Mouse (Mus musculus): ENCODE results near the gene Nutm1.
A peak's percentile ranks its signal among the peaks of the same experiment; 100 is the strongest.

Nutm1 gene

DNA sequence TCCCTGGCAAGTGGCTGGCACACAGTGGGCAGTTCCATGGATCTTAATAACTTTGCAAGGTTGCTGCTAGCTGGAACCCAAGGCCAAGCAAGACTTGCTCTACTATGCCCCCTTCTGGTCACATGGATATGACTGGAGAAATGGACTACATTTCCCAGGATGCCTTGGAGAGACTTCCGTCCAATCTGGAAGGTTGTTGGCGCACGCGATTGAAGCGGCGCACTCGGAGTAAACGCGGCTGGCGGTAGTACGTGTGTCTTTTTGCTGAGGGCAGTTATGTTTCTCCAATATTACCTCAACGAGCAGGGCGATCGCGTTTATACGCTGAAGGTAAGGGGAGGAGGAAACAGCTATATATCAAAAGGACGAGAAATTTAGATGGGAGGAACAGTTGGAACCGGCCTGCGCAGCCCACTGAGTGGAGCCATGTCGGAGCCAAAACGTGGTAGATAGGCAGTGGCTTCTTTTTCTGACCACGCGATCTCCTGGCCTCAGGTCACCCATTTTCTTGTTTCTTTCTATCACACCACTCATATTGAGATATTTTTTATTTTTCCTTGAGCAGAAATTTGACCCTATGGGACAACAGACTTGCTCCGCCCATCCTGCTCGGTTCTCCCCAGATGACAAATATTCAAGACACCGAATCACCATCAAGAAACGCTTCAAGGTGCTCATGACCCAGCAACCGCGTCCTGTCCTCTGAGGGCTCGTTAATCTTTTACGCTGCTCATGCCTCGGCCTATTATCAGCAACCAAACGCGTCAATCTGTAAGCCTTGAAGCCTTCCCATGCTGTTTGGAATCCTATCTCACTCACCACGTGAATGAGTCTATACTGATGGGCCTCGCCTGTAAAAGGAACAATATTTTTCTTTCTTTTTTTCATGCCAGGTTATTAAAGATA, 2.9 kb upstream of the Nutm1 start, which contains the start of gene Nop10:
Gene Nop10 (plus strand): TSS at position 179 of the 906 bp plus-strand sequence.
- DNase-seq (ENCODE audit: extremely low read depth, low read depth) = peak; percentile 90

DNA sequence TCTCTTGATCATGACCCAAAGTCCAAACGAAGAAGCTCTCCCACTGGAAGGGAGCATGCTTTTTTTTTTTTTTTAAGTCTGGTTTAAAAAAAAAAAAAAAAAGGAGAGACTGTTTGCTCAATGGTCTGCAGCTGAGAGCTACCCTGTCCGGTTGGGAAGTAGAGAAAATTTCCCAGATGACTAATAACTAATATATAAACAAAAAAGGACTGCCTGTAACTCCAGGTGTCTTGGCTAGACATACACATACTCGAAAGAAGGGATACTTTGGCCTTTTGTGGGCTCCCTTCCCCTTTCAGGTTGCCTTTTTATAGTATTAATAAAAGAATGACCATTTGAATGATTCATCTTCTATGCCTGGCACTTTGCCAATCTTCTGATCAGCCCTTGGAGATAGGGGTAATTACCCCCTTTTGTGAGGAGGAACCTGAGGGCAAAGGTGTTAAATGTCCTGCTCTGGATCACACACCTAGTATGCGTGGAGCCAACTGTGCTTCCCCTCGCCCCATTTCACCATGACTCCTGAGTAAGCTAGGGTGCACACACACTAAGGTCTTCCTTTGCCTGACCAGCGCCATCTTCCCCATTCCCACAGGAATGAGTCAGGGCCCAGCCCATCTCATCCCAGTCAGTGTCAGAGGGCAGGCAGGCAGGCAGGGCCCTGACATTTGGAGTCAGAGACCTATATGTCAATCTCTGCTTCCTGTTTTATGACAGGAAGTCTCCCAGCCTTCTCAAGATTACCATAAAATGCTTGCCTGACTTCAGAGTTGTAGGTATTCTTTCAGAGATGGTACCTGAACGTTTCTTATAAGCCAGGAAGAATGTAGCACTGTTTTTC, 4.2 kb downstream of the Nutm1 start:
- DNase-seq (ENCODE audit: extremely low read depth, low read depth) = no peak

DNA sequence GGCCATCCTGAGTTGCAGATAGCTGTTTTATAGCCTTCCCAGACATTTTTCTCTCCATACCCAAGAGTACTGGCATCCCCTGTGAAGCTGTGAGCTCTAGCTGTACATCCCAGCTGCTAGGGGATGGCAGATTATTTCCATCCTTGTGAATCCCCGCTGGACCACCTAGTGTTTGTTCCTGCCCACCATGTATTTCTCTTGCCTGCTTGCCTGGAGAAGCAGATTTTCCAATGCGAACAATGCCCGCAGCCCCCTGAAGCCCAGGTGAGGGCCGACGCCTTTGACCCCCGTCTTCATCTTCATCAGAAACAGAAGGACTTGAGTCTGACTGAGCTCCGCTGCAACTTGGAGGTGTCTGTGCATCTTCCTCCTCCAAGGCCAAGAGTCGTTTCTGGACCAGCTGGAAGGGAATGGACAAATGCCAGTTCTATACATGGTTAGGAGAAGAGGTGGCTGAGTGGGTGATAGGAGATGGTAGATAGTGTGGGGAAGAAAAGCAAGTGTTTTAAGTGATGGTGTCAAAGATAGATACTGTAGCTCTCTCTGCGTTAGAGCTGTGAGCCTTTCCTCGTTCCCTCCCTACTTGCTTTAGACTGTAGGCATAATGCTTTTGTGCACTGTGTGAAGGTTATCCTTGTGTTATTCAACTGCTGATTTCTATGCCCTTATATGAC, 9.2 kb downstream of the Nutm1 start:
- DNase-seq (ENCODE audit: extremely low read depth, low read depth) = no peak

DNA sequence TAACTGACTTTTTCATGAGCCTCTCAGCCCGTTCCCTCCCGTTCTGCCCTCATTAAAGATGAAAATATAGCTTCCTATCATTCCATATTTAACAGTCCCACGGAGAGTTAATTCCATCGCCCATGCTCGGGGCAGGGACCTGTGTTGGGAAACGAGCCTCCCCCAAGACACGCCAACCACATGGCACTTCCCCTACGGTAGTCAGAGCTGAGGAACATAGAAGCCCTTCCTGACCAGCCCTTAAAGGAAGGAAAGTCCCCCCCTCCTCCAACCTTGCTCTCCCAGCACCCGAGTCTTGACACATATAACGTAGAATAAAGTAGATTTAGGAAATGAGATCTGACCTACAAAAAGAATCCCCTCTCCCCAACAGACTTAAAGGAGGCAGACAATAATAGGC, 11.8 kb downstream of the Nutm1 start:
- no peak for DNase-seq (ENCODE audit: extremely low read depth, low read depth)

DNA sequence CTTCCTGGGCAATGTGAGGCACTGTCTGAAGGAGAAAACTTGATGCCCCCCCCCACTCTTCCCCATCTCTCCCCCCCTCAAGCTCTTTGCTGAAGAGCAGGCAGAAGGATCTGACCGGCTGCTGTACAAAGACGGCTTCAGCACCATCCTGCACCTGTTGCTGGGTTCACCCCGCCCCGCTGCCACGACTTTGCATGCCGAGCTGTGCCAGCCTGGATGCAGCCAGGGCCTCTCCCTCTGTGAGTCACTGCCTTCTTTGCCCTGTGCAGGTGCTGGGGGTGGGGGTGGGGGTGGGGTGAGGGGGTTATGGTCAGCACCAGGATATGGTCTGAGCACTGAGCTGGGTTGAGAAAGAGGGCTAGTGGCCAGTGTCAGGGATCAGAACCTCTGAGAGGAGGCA, 12.9 kb downstream of the Nutm1 start:
- no peak for DNase-seq (ENCODE audit: extremely low read depth, low read depth)

DNA sequence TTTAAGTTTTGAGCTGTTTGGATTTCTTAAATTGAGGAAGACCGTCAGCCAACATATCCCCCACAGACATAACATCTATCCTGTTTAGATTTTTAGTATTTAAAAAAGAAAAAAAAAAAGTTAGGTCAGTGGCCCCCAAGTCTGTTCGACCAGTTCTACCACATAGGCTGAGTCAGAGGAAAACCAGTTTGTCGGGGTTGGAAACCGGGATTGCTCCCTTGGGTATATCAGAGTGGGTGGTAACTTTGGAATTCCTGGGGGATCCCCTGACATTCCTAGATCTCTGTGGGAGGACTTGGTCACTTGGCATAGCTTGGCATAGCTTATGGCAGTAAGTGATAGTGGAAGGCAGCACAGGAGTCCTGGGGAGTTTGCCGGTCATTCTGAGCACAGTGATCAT, 13.8 kb downstream of the Nutm1 start:
- no peak for DNase-seq (ENCODE audit: extremely low read depth, low read depth)

DNA sequence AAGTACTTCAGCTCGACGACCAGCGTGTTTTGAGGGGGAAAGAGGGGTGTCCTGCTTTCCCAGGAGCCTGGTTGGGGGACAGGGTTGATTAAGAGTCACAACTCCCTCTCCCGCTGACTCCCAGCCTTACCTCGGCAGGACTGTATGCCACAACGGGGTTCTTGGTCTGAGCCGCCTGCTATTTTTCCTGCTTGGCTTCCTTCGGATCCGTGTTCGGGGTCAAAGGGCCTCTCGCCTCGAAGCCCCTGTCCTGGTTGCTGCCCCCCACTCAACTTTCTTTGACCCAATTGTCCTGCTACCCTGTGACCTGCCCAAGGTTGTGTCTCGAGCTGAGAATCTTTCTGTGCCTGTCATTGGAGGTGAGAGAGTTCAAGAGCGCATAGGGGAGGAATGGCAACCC, 17.3 kb downstream of the Nutm1 start:
- DNase-seq (ENCODE audit: extremely low read depth, low read depth) = no peak

DNA sequence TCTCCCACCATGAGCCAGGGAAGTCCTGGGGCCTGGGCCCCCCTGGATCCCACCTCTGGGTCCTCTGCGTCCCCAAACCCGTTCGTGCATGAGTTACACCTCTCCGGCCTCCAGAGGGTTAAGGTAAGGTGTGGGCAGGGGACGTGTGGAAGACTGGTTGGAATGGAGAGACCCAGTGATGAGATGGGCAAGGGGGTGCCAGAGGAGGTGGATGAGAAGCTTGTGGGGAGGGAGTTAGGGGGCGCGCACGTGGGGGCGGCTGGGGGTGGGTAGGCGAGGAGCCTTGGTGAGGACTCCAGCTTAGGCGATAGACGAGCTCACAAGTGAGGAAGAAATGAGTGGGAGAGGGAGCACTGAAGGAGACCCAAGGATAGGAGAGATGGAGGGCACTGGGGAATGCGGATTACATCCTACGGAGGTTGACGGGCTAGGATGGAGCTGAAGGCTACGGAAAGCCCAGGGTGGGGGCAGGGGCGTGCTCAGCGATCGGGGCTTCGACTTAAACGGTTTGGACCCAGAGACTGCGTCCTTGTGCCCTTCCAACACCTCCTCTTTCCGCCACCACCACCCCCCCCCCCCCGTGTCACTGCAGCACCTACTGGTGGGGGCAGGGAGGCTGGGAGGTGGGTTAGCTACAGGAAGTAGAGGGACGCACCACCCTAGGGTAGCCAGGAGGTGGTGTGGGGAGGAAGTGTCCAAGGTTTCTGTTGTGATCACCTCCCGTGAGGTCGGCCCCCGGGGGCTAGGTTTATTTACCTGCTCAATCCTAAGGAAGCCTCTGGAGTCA, 19.0 kb downstream of the Nutm1 start:
- no peak for DNase-seq (ENCODE audit: extremely low read depth, low read depth)

DNA sequence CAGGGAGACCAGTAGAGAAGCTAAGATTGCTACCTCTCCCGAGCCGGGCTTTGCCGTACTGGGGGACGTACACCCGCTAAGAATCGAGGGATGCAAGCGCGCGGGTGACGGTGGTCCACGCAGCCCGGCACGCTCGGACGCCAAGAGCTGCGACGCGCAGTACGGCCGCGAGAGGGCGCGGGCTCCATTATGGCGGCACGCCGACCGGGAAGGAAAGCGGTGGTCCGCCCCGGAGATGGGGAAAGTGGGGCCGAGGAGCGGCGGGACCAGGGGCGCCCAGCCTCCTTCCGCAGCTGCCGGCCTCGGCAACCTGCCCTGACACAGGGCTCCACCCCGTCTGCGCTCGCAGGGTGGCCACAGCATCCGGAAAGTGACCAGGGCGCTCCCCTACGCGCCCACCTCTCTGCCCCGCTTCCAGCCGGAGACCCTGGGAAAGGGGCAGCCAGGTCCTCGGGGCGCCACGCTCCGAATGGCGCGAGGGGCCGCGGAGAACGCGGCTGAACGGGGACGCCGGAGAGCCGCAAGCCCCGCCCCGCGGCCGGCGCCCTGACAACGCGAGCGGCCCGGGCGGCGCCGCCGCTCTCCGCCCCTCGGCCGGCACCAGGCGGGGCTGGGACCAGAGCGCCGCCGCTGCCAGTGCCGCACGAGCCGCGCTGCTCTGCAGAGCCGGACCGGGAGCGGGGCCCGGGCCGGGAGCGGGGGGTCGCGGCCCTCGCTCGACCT, 19.7 kb downstream of the Nutm1 start, which contains the start of gene Lpcat4:
Gene Lpcat4 (plus strand): TSS at position 257 of the 723 bp plus-strand sequence.
- DNase-seq (ENCODE audit: extremely low read depth, low read depth) = peak; percentile 46

DNA sequence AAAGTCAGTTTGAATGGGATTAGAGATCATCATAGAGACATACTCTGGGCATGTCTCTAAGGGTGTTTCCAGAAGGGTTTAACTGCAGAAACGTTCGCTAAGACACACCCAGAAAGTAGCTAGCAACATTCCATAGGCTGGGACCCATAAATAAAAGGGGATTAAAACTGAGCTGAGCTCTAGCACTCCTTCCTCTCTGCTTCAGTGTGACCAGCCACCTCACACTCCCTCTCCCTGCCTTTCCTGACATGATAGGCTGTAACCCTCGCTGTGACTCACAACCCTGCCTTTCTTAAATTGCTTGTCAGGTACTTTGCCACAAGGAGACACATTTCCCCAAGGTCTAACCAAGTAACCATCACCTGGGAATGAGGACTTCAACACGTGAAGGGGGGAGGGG, 21.1 kb downstream of the Nutm1 start:
- no peak for DNase-seq (ENCODE audit: extremely low read depth, low read depth)

DNA sequence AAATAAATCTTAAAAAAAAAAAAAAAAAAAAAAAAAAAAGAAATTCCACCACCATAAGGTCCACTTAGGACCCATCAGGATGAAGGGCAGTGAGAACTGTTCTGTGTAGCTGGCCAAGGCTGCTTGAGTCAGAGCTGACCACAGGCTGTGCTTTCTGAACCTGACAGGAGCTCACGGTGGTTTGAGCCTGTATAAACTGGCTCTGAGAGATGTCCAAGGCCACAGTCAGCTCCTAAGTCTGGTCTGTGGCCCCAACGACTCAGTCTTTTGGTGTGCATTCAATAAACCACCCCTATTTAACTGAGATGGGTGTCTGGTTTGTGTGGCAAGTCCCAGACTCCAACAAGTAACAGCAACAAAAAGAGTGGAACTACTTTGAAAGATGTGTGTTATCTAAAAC, 22.5 kb downstream of the Nutm1 start:
- no peak for DNase-seq (ENCODE audit: extremely low read depth, low read depth)

DNA sequence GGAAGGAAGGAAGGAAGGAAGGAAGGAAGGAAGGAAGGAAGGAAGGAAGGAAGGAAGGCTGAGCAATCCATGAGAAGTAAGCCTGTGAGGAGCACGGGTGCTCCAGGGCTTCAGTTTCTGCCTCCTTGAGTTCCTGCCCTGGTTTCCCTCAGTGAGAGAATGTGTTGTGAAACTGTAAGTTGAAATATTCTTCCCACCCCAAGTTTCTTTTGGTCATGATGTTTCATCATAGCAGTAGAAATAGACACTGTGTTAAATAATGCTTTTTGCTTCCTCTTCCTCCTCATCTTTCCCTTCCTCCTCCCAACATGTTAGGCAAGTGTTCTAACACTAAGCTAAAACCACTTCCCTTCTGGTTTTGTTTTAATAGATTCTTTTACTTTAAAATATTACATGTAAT, 26.5 kb downstream of the Nutm1 start:
- no peak for DNase-seq (ENCODE audit: extremely low read depth, low read depth)

DNA sequence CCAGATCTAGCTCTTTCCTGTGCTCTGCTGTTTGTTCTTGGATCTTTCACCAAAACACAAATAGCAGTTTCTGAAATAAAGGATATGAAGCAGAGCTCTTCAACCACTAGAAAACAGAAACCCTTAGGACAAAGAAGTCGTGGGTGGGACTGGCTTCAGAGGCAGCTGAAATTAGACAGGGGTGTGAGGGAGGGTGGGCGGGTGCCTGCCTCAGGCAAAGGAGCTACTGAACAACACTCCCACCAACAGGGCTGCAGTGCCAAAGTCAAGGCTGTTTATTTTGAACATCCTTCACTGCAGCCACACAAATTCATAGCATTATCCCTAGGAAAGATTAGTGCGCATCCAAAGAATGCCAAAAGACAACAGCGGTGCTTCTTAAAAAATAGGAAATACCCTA, 34.7 kb downstream of the Nutm1 start:
- no peak for DNase-seq (ENCODE audit: extremely low read depth, low read depth)

DNA sequence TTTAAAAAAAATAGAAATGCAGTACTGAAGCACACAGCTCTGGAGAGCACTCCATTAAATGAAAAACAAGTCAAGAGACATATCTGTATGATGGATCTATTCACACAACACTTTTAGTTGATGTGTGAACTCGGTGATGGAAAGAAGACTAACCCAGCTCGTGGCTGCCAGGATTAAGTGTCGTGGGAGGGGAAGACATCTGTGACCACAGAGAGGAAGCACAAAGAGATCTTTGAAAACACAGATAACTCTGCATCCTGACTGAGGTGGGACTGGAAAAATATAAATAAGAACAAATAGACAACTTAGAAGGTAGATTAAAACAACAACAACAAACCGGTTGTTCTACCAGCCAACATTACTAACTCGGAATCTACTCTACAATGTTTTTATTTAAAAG, 36.5 kb downstream of the Nutm1 start:
- DNase-seq (ENCODE audit: extremely low read depth, low read depth) = no peak

DNA sequence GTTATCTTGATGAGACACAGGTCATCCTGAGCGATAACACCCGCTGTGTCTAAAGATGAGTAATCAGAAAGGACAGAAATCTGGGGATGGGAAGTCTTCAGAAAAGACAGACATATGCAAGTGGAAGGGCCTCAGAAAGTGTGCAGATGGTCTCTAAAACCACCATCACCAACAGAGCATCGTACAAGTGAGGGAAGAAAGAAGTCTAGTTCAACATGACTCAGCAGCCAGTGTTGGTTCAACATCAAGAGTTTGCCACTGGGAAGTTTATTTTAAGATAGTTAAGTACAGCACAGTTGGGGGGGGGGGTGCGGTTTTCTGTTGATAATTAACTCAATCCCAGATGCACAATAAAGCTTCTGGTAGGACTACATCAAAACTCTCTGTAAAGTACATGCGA, 38.2 kb downstream of the Nutm1 start:
- DNase-seq (ENCODE audit: extremely low read depth, low read depth) = no peak

DNA sequence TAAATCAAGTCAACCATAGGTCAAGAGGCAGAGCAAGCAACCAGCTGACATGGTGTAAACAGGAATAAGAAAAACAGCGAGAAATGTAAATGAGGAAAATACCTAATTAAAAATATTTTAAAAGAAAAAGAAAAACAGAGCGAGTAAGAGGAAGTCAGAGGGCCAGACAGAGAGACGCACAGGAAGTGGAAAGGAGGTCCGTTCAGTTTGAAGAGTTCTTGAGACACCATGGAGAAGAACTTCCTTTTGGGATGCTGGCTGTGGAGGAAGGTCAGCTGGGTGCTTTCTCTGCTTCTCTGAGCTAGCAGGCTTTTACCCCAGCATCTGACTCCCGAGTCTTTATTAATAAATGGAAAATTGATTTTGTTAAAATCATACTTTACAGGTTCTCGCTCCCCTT, 41.5 kb downstream of the Nutm1 start:
- DNase-seq (ENCODE audit: extremely low read depth, low read depth) = no peak

DNA sequence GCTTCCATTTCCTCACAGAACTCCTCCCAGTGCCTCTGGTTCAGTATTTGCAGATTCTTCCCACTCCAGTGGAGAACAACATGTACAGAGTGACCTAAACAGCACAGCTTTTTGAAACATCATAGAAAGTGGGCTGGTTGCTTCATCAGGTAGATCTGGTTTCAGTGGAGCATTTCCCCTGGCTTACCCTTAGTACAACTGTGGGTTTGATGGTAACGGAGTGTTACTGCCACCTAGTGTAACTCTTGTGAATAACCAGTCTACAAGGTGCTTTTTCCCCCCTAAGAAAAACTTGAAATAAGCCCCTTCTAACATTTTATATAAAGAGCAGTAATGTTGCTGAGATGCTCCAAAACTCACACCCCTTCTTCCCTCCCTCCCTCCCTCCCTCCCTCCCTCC, 43.1 kb downstream of the Nutm1 start:
- no peak for DNase-seq (ENCODE audit: extremely low read depth, low read depth)

DNA sequence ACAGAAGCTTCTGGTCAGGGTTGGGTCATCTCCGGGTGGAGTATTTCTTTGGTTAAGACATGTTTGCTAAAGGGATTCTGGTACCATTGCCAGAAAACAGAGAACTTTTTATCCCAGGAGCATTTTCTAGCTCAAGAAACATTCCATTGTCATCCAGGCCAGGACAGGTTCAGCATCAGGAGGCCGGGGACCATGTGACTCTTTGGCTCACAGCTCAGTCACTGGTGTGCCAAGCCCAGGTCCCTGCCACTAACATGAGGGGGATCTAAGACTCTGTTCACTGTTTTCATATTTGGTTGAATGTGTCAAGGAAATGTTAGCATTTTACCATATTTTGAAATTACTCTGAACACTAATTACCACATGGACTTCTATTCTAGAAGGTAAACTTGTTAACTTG, 48.4 kb downstream of the Nutm1 start:
- DNase-seq (ENCODE audit: extremely low read depth, low read depth) = no peak

DNA sequence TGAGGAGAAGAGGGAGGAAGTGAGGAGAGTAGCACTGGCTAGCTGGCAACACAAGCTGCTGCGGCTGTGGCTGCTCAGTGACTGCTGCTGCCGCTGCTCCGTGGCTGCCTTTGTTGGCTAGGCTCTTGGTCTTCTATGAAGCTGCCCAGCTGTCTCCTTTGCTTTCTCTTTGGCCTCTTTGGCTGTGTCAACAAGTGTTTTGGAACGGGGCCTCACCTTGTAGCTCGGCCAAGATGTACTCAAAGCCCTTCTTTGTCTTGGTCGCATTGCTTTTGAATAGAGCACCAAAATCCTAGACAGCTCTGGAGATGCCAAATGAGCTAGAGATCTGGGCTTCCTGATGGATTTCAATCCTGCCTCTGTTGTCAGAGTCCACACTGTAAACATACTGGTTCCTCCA, 48.9 kb downstream of the Nutm1 start:
- DNase-seq (ENCODE audit: extremely low read depth, low read depth) = no peak

DNA sequence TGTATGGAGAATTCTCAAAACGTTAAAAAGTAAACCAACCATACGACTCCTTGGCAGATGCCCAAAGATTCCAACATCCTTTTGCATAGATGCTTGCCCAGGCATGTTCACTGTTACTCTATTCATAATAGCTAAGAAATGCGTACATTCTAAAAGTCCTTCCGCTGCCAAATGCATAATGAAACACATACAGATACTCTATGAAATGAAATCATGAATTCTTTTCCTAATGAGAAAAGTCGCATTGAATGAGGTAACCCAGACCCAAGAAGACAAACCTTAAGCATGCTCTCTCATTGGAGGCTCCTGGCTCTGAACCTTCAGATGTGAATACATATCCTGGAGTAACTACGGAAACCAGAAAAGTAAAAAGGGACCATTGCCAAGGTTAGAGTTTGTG, 56.0 kb downstream of the Nutm1 start:
- no peak for DNase-seq (ENCODE audit: extremely low read depth, low read depth)
